Mouse (Mus musculus) cerebellum, postnatal 36 days (tissue): ENCODE results near the gene Zbtb5.
"Not testable (repeated sequence)": the region's sequence is repeated elsewhere in the genome, so short reads cannot be mapped to it uniquely, and the experiment has no call there.

ENCODE experiments used
- DNase-seq, 2 experiments: peaks; one replicate each; pipeline ENCODE4 v3.0.0; 2021 to 2022; ENCODE audit warnings: mixed read lengths in 2 of 2

Gene Zbtb5

GRCm38 (mm10) chr4:44967402-44967801 is 44.8 kb downstream of the Zbtb5 start:
- DNase-seq, result no peak

GRCm38 (mm10) chr4:44965736-44966135 is 46.5 kb downstream of the Zbtb5 start:
- DNase-seq, result no peak

- DNase-seq, result no peak
These were observed 47.0 kb downstream of the Zbtb5 start for GRCm38 (mm10) chr4:44965175-44965574.

GRCm38 (mm10) chr4:44963156-44963555 is 49.1 kb downstream of the Zbtb5 start:
- no peak for DNase-seq

GRCm38 (mm10) chr4:44959220-44959619 is 53.0 kb downstream of the Zbtb5 start:
- no peak for DNase-seq

GRCm38 (mm10) chr4:44958776-44959175 is 53.4 kb downstream of the Zbtb5 start:
- no peak for DNase-seq

- no peak for DNase-seq
These were observed 59.2 kb downstream of the Zbtb5 start for GRCm38 (mm10) chr4:44953041-44953440.

- no peak for DNase-seq
These were observed 63.9 kb downstream of the Zbtb5 start for GRCm38 (mm10) chr4:44948314-44948713.

- DNase-seq, result no peak
These were observed 64.7 kb downstream of the Zbtb5 start for GRCm38 (mm10) chr4:44947464-44947863.

- DNase-seq, result not testable (repeated sequence)
These were observed 66.1 kb downstream of the Zbtb5 start for GRCm38 (mm10) chr4:44946126-44946525.

- no peak for DNase-seq
These were observed 67.7 kb downstream of the Zbtb5 start for GRCm38 (mm10) chr4:44944426-44945075.

GRCm38 (mm10) chr4:44943480-44943879 is 68.7 kb downstream of the Zbtb5 start:
- no peak for DNase-seq

- no peak for DNase-seq
These were observed 70.0 kb downstream of the Zbtb5 start for GRCm38 (mm10) chr4:44942237-44942636.
